Mouse (Mus musculus) MEL (cell line): ENCODE measurements around the gene Camta1. TPM values are rescaled to one million over a fixed set of nuclear protein-coding genes. Genes with fewer than 3 reads are reported as not detected.
A peak's percentile ranks its signal among the peaks of the same experiment; 100 is the strongest.

Experiments
- DNase-seq: peaks from one replicate; pipeline ENCODE4 v3.0.0; 2011; ENCODE audit warnings: low read depth, low spot score
- H3K27ac ChIP-seq: 2 replicates; pipeline ENCODE4 v1.5.1; 2012; ENCODE audit warnings: low read depth, mild to moderate bottlenecking, control low read depth, low read length, moderate library complexity; ENCODE audit not compliant: control insufficient read depth
- H3K27me3 ChIP-seq, 2 experiments: fragments of 150-350 bp in 1 of 2; sonication (generic) in 1 of 2; 2 replicates each; pipeline ENCODE4 v1.6.1; 2012; ENCODE audit warnings: low read length in 2 of 2, mild to moderate bottlenecking in 2 of 2, improper control_type of control experiment in 1 of 2, moderate library complexity in 1 of 2; ENCODE audit not compliant: insufficient read depth in 2 of 2, control insufficient read depth in 1 of 2
- H3K36me3 ChIP-seq, 2 experiments: 2 replicates each; pipeline ENCODE4 v1.6.1; 2012 to 2014; ENCODE audit warnings: low read length in 2 of 2, improper control_type of control experiment in 1 of 2, inconsistent platforms in 1 of 2, mild to moderate bottlenecking in 1 of 2; ENCODE audit not compliant: insufficient read depth in 2 of 2, control insufficient read depth in 1 of 2
- H3K4me1 ChIP-seq, 2 experiments: fragments of 150-350 bp in 1 of 2; sonication (generic) in 1 of 2; 2 replicates each; pipeline ENCODE4 v1.6.1; 2012; ENCODE audit warnings: low read length in 2 of 2, improper control_type of control experiment in 1 of 2, mild to moderate bottlenecking in 1 of 2; ENCODE audit not compliant: insufficient read depth in 2 of 2, control insufficient read depth in 1 of 2
- H3K4me3 ChIP-seq, 2 experiments: fragments of 150-350 bp in 1 of 2; sonication (generic) in 1 of 2; 2 replicates each; pipeline ENCODE4 v1.5.1; 2012; ENCODE audit warnings: low read depth in 2 of 2, low read length in 2 of 2, mild to moderate bottlenecking in 2 of 2, moderate library complexity in 2 of 2, control low read depth in 1 of 2, improper control_type of control experiment in 1 of 2; ENCODE audit not compliant: control insufficient read depth in 1 of 2, insufficient read depth in 1 of 2
- H3K79me2 ChIP-seq: 2 replicates; pipeline ENCODE4 v1.6.1; 2012; ENCODE audit warnings: mild to moderate bottlenecking, low read length, moderate library complexity; ENCODE audit not compliant: control insufficient read depth, poor library complexity, insufficient read depth
- H3K9ac ChIP-seq: 2 replicates; pipeline ENCODE4 v1.6.1; 2012; ENCODE audit warnings: low read depth, mild to moderate bottlenecking, control low read depth, low read length, moderate library complexity; ENCODE audit not compliant: control insufficient read depth, poor library complexity, severe bottlenecking
- H3K9me3 ChIP-seq: fragments of 150-350 bp; sonication (generic); replicated peaks from 2 replicates; pipeline ENCODE4 v1.6.1; 2012; ENCODE audit warnings: mild to moderate bottlenecking, low read length, improper control_type of control experiment, moderate library complexity; ENCODE audit not compliant: insufficient read depth
- BHLHE40 ChIP-seq: IDR thresholded peaks from 2 replicates; pipeline ENCODE4 v1.6.1; 2012; ENCODE audit warnings: low read depth, mild to moderate bottlenecking, inconsistent platforms, low read length, improper control_type of control experiment, borderline replicate concordance
- CHD1 ChIP-seq: IDR thresholded peaks from 2 replicates; pipeline ENCODE4 v1.6.1; 2012; ENCODE audit warnings: low read depth, mild to moderate bottlenecking, inconsistent platforms, low read length, improper control_type of control experiment
- CHD2 ChIP-seq: IDR thresholded peaks from 2 replicates; pipeline ENCODE4 v1.6.1; 2011; ENCODE audit warnings: low read length, improper control_type of control experiment
- CTCF ChIP-seq, 3 experiments: IDR thresholded peaks in 2 of 3; conservative IDR thresholded peaks in 1 of 3; 2 replicates each; pipeline ENCODE4 v1.5.1; 2011 to 2012; ENCODE audit warnings: low read length in 3 of 3, low read depth in 2 of 3, mild to moderate bottlenecking in 2 of 3, improper control_type of control experiment in 1 of 3, inconsistent platforms in 1 of 3, mixed read lengths in 1 of 3, moderate library complexity in 1 of 3; ENCODE audit not compliant: control insufficient read depth in 1 of 3, insufficient read depth in 1 of 3, poor library complexity in 1 of 3, severe bottlenecking in 1 of 3
- E2F4 ChIP-seq: IDR thresholded peaks from 2 replicates; pipeline ENCODE4 v1.6.1; 2011; ENCODE audit warnings: low read depth, low read length, improper control_type of control experiment, borderline replicate concordance
- ELF1 ChIP-seq: IDR thresholded peaks from 2 replicates; pipeline ENCODE4 v1.6.1; 2014; ENCODE audit warnings: low read depth, mild to moderate bottlenecking, inconsistent platforms, low read length, improper control_type of control experiment, moderate library complexity
- EP300 ChIP-seq, 2 experiments: IDR thresholded peaks; 2 replicates each; pipeline ENCODE4 v1.6.1; 2011; ENCODE audit warnings: improper control_type of control experiment in 2 of 2, low read length in 2 of 2, low read depth in 1 of 2, mild to moderate bottlenecking in 1 of 2
- ETS1 ChIP-seq: IDR thresholded peaks from 2 replicates; pipeline ENCODE4 v1.6.1; 2012; ENCODE audit warnings: low read depth, mild to moderate bottlenecking, inconsistent platforms, low read length, improper control_type of control experiment, moderate library complexity
- GABPA ChIP-seq: IDR thresholded peaks from 2 replicates; pipeline ENCODE4 v1.6.1; 2012; ENCODE audit warnings: low read depth, mild to moderate bottlenecking, inconsistent platforms, low read length, improper control_type of control experiment, moderate library complexity
- GATA1 ChIP-seq: IDR thresholded peaks from 2 replicates; pipeline ENCODE4 v1.6.1; 2011; ENCODE audit warnings: low read depth, low read length, improper control_type of control experiment
- JUND ChIP-seq: IDR thresholded peaks from 2 replicates; pipeline ENCODE4 v1.6.1; 2011; ENCODE audit warnings: low read depth, mild to moderate bottlenecking, improper control_type of control experiment, low read length
- KAT2A ChIP-seq: conservative IDR thresholded peaks from 2 replicates; pipeline ENCODE4 v1.6.1; 2012; ENCODE audit warnings: low read depth, low read length, improper control_type of control experiment, inconsistent platforms
- MAFK ChIP-seq: IDR thresholded peaks from 2 replicates; pipeline ENCODE4 v1.6.1; 2011; ENCODE audit warnings: low read depth, mild to moderate bottlenecking, low read length, improper control_type of control experiment, borderline replicate concordance
- MAX ChIP-seq: IDR thresholded peaks from 2 replicates; pipeline ENCODE4 v1.6.1; 2011; ENCODE audit warnings: low read length, improper control_type of control experiment
- MAZ ChIP-seq: IDR thresholded peaks from 2 replicates; pipeline ENCODE4 v1.6.1; 2012; ENCODE audit warnings: low read depth, mild to moderate bottlenecking, inconsistent platforms, low read length, improper control_type of control experiment
- MEF2A ChIP-seq: IDR thresholded peaks from 2 replicates; pipeline ENCODE4 v1.6.1; 2014; ENCODE audit warnings: low read depth, mild to moderate bottlenecking, inconsistent platforms, low read length, improper control_type of control experiment; ENCODE audit not compliant: poor library complexity, insufficient replicate concordance, severe bottlenecking; ENCODE audit errors: extremely low read depth
- MXI1 ChIP-seq: IDR thresholded peaks from 2 replicates; pipeline ENCODE4 v1.6.1; 2011; ENCODE audit warnings: mild to moderate bottlenecking, low read depth, low read length, improper control_type of control experiment
- MYB ChIP-seq: IDR thresholded peaks from 2 replicates; pipeline ENCODE4 v1.6.1; 2011; ENCODE audit warnings: mild to moderate bottlenecking, low read depth, low read length, improper control_type of control experiment
- MYC ChIP-seq: IDR thresholded peaks from 2 replicates; pipeline ENCODE4 v1.6.1; 2011; ENCODE audit warnings: low read depth, mild to moderate bottlenecking, low read length, improper control_type of control experiment, moderate library complexity
- NELFE ChIP-seq: IDR thresholded peaks from 2 replicates; pipeline ENCODE4 v1.6.1; 2011; ENCODE audit warnings: low read depth, low read length, improper control_type of control experiment
- NRF1 ChIP-seq: IDR thresholded peaks from 2 replicates; pipeline ENCODE4 v1.6.1; 2014; ENCODE audit warnings: low read depth, mild to moderate bottlenecking, inconsistent platforms, low read length, improper control_type of control experiment, moderate library complexity; ENCODE audit not compliant: poor library complexity, insufficient read depth, severe bottlenecking
- POLR2A ChIP-seq, 2 experiments: IDR thresholded peaks; 2 replicates each; pipeline ENCODE4 v1.6.1; 2011 to 2012; ENCODE audit warnings: low read length in 2 of 2, mild to moderate bottlenecking in 2 of 2, control low read depth in 1 of 2, improper control_type of control experiment in 1 of 2, low read depth in 1 of 2, moderate library complexity in 1 of 2; ENCODE audit not compliant: control insufficient read depth in 1 of 2, insufficient read depth in 1 of 2, poor library complexity in 1 of 2
- POLR2AphosphoS2 ChIP-seq: IDR thresholded peaks from 2 replicates; pipeline ENCODE4 v1.6.1; 2011; ENCODE audit warnings: low read length, improper control_type of control experiment
- POLR2AphosphoS5 ChIP-seq: IDR thresholded peaks from 2 replicates; pipeline ENCODE4 v1.6.1; 2012; ENCODE audit warnings: low read depth, borderline replicate concordance, mild to moderate bottlenecking, inconsistent platforms, low read length, moderate library complexity, mixed read lengths
- RAD21 ChIP-seq: IDR thresholded peaks from 2 replicates; pipeline ENCODE4 v1.6.1; 2011; ENCODE audit warnings: mild to moderate bottlenecking, low read depth, low read length, improper control_type of control experiment
- RCOR1 ChIP-seq: IDR thresholded peaks from 2 replicates; pipeline ENCODE4 v1.6.1; 2012; ENCODE audit warnings: low read depth, mild to moderate bottlenecking, inconsistent platforms, low read length, improper control_type of control experiment
- SIN3A ChIP-seq: IDR thresholded peaks from 2 replicates; pipeline ENCODE4 v1.6.1; 2012; ENCODE audit warnings: low read length, improper control_type of control experiment, inconsistent platforms
- SMC3 ChIP-seq: IDR thresholded peaks from 2 replicates; pipeline ENCODE4 v1.6.1; 2011; ENCODE audit warnings: low read depth, low read length, improper control_type of control experiment
- TBP ChIP-seq: IDR thresholded peaks from 2 replicates; pipeline ENCODE4 v1.8.0; 2011; ENCODE audit warnings: low read depth, low read length, improper control_type of control experiment
- TCF12 ChIP-seq: IDR thresholded peaks from 2 replicates; pipeline ENCODE4 v1.6.1; 2014; ENCODE audit warnings: low read depth, mild to moderate bottlenecking, inconsistent platforms, low read length, improper control_type of control experiment, moderate library complexity
- UBTF ChIP-seq: IDR thresholded peaks from 2 replicates; pipeline ENCODE4 v1.6.1; 2012; ENCODE audit warnings: low read depth, mild to moderate bottlenecking, inconsistent platforms, low read length, improper control_type of control experiment, moderate library complexity, borderline replicate concordance; ENCODE audit not compliant: insufficient read depth
- USF1 ChIP-seq: IDR thresholded peaks from 2 replicates; pipeline ENCODE4 v1.6.1; 2014; ENCODE audit warnings: low read depth, mild to moderate bottlenecking, inconsistent platforms, low read length, improper control_type of control experiment, moderate library complexity
- USF2 ChIP-seq, 2 experiments: IDR thresholded peaks; 2 replicates each; pipeline ENCODE4 v1.6.1; 2011 to 2012; ENCODE audit warnings: improper control_type of control experiment in 2 of 2, low read length in 2 of 2, borderline replicate concordance in 1 of 2, inconsistent platforms in 1 of 2, low read depth in 1 of 2, mild to moderate bottlenecking in 1 of 2; ENCODE audit not compliant: insufficient read depth in 1 of 2
- ZC3H11A ChIP-seq: IDR thresholded peaks from 2 replicates; pipeline ENCODE4 v1.6.1; 2012; ENCODE audit warnings: low read depth, mild to moderate bottlenecking, inconsistent platforms, low read length, improper control_type of control experiment
- ZMIZ1 ChIP-seq: IDR thresholded peaks from 2 replicates; pipeline ENCODE4 v1.6.1; 2012; ENCODE audit warnings: low read depth, mild to moderate bottlenecking, inconsistent platforms, low read length, improper control_type of control experiment, moderate library complexity
- ZNF384 ChIP-seq: IDR thresholded peaks from 2 replicates; pipeline ENCODE4 v1.6.1; 2012; ENCODE audit warnings: low read depth, mild to moderate bottlenecking, inconsistent platforms, low read length, improper control_type of control experiment
- polyA plus RNA-seq, 2 experiments: library from polyadenylated mRNA; stranded (reverse) in 1 of 2; unstranded in 1 of 2; fragments of >175 nt in 1 of 2; fragments of >200 nt in 1 of 2; gene quantifications; 2 replicates each; pipeline versions ENCODE4 v1.2.1 to v1.2.4; 2012; ENCODE audit warnings: low replicate concordance in 2 of 2, low read depth in 1 of 2; ENCODE audit not compliant: insufficient read length in 2 of 2, insufficient read depth in 1 of 2, missing spikeins in 1 of 2
- total RNA-seq: library from RNA; depleted of rRNA; stranded (reverse); fragments of 300-350 nt; gene quantifications from 2 replicates; pipeline ENCODE4 v1.2.3, GENCODE M21; 2012

Camta1 gene
- total and polyA plus RNA-seq, 3 experiments = 28.2 to 87.5 TPM; not detected in 1

GRCm38 (mm10) chr4:150909451-150910156 is 952.1 kb downstream of the Camta1 start:
- Histone ChIP-seq H3K9me3 (no peaks in the 10 kb centered on the region), H3K4me3 (peak overlapping the region; percentile 72 to 87), H3K9ac (peak overlapping the region; percentile 81), H3K27ac (peak overlapping the region; percentile 90), H3K4me1 (peaks cover 6 to 22% of the 10 kb centered on the region in 2 experiments), H3K27me3 (no peaks in the 10 kb centered on the region), H3K36me3 (peaks cover 6 to 20% of the 10 kb centered on the region in 2 experiments; a peak in 3 of 4 replicates), H3K79me2 (peaks cover 18% of the 10 kb centered on the region)
- DNase-seq = peak; percentile 99
- TF ChIP-seq BHLHE40 (no peak), TBP (peak; percentile 53), MXI1 (peak; percentile 92), POLR2AphosphoS2 (peak; percentile 80), GABPA (no peak), USF1 (peak; percentile 5; the same call in 1 of the 2 replicates), MYB (no peak), MYC (peak; percentile 86), SMC3 (no peak), MAX (peak; percentile 90), POLR2AphosphoS5 (no peak), CHD2 (peak; percentile 20; the same call in 1 of the 2 replicates), CTCF (IDR thresholded peaks at IDR 0.05 in 2 of 3, conservative IDR thresholded peaks at IDR 0.05 in 1 of 3; ENCODE audit: control insufficient read depth in 1 of 3, insufficient read depth in 1 of 3, low read depth in 2 of 3, low read length in 3 of 3, poor library complexity in 1 of 3, severe bottlenecking in 1 of 3) (no peak), RAD21 (no peak), ETS1 (peak; percentile 35; the same call in 1 of the 2 replicates), GATA1 (no peak), UBTF (no peak), TCF12 (peak; percentile 51), E2F4 (no peak), JUND (no peak), KAT2A (peak; percentile 62; the same call in 1 of the 2 replicates), EP300 (IDR thresholded peaks at IDR 0.05; ENCODE audit: low read depth in 1 of 2, low read length in 2 of 2) (peak in 1 of 2 experiments; percentile 22; a peak in 1 of 4 replicates), SIN3A (peak; percentile 85), ZMIZ1 (peak; percentile 88; the same call in 1 of the 2 replicates), ZNF384 (no peak), ZC3H11A (no peak), USF2 (IDR thresholded peaks at IDR 0.05; ENCODE audit: borderline replicate concordance in 1 of 2, insufficient read depth in 1 of 2, low read depth in 1 of 2, low read length in 2 of 2) (no peak), NELFE (peak; percentile 95), MAZ (peak; percentile 97), CHD1 (no peak; the same call in 1 of the 2 replicates), NRF1 (peak; percentile 98; the same call in 1 of the 2 replicates), MEF2A (no peak), POLR2A (IDR thresholded peaks at IDR 0.05; ENCODE audit: control insufficient read depth in 1 of 2, insufficient read depth in 1 of 2, low read depth in 1 of 2, low read length in 2 of 2, poor library complexity in 1 of 2) (peak; percentile 78 to 88), MAFK (no peak), RCOR1 (no peak), ELF1 (peak; percentile 90)
